Mouse (Mus musculus) CH12.LX (cell line): ENCODE measurements around the gene Slc44a5.

Experiments
- CTCF ChIP-seq, 2 experiments: IDR thresholded peaks in 1 of 2; conservative IDR thresholded peaks in 1 of 2; 2 replicates each; pipeline ENCODE4 v1.5.1; 2011 to 2012; ENCODE audit warnings: low read depth in 2 of 2, low read length in 2 of 2, improper control_type of control experiment in 1 of 2, inconsistent platforms in 1 of 2, mild to moderate bottlenecking in 1 of 2, moderate library complexity in 1 of 2
- JUN ChIP-seq: IDR thresholded peaks from 2 replicates; pipeline ENCODE4 v1.6.1; 2011; ENCODE audit warnings: low read depth, mild to moderate bottlenecking, low read length, improper control_type of control experiment, moderate library complexity; ENCODE audit not compliant: insufficient read depth
- MAFK ChIP-seq: IDR thresholded peaks from 2 replicates; pipeline ENCODE4 v1.6.1; 2011; ENCODE audit warnings: low read length, improper control_type of control experiment; ENCODE audit not compliant: insufficient replicate concordance
- MAX ChIP-seq: IDR thresholded peaks from 2 replicates; pipeline ENCODE4 v1.6.1; 2011; ENCODE audit warnings: low read length, improper control_type of control experiment
- ZC3H11A ChIP-seq: IDR thresholded peaks from 2 replicates; pipeline ENCODE4 v1.6.1; 2012; ENCODE audit warnings: low read depth, mild to moderate bottlenecking, inconsistent platforms, low read length, improper control_type of control experiment

DNA sequence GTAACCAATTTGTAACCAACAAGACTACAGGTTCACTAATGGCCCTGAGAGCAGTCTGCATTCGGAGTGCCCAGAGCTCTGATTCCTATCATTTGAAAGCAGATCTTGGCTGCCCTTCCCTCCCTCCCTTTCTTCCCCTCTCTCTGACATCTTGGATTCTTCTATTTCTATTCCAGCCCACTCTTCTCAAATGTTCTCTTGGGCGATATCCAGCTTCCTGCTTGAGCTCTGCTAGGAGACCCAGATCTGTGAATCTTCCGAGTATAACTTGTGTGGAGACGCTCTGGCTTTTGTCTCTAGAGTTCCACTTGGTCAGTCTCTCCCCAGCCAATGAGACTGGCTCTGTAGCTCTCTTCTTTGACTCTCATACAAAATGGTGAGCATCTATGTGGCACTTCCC is 169.4 kb downstream of the Slc44a5 start:
- TF ChIP-seq ZC3H11A = no peak
- TF ChIP-seq CTCF (conservative IDR thresholded peaks at IDR 0.05 in 1 of 2, IDR thresholded peaks at IDR 0.05 in 1 of 2; ENCODE audit: low read depth in 2 of 2, low read length in 2 of 2) = no peak
- no peak for TF ChIP-seq JUN
- no peak for TF ChIP-seq MAFK
- no peak for TF ChIP-seq MAX
